Mouse (Mus musculus) fibroblast of lung, adult 2 months (primary cell): ENCODE measurements around the gene Gm4553.
"Not testable (repeated sequence)": the region's sequence is repeated elsewhere in the genome, so short reads cannot be mapped to it uniquely, and the experiment has no call there.

ENCODE experiments used
- DNase-seq: peaks from one replicate; pipeline ENCODE4 v3.0.0-alpha.2; 2011; ENCODE audit warnings: low read depth

Gene Gm4553

DNA sequence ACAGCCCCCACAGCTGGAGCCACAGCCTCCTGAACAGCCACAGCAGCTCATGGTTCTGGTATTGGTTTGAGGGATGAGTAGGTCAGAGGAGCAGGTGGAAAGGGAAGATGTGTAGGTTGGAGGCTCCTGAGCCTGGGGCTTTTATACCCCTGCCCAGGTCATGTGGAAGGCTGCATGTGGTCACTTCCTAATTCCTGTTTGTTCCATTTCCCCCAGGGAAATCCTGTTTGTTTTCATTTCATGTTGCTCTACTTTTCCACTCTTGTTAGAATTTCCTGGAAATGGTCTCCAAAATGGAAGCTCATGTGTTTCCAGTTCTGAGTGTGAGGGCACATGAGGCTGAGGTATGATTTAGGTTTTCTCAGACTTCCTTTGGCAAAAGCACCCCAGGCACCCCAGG, at the start of gene Gm4553:
TSS of gene Gm4553 (minus strand) at position 101 of the 400 bp plus-strand sequence.
- DNase-seq: not testable (repeated sequence)

DNA sequence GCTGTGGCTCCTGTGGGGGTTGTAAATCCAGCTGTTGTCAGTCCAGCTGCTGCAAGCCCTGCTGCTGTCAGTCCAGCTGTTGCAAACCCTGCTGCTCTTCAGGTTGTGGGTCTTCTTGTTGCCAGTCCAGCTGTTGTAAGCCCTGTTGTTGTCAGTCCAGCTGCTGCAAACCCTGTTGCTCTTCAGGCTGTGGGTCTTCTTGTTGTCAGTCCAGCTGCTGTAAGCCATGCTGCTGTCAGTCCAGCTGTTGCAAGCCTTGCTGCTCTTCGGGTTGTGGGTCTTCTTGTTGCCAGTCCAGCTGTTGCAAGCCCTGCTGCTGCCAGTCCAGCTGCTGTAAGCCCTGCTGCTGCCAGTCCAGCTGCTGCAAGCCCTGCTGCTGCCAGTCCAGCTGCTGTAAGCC, 46.6 kb upstream of the Gm4553 start:
- DNase-seq: not testable (repeated sequence)

DNA sequence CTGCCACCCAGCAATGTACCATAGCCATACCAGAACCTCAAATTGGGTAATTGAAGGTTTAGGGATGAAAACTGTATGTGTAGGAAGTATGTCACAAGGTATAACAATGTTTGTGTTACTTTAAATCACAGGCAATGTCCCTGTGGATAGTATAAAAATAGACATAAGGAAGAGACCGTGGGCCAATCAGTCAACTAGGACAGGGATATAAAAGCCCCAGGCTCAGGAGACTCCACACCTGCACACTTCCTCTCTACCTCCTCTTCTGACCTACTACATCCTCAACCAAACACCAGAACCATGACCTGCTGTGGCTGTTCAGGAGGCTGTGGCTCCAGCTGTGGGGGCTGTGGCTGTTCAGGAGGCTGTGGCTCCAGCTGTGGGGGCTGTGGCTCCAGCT, 46.0 kb upstream of the Gm4553 start, which contains the start of gene Gm7579:
TSS of gene Gm7579 (plus strand) at position 301 of the 400 bp plus-strand sequence.
- no peak for DNase-seq

DNA sequence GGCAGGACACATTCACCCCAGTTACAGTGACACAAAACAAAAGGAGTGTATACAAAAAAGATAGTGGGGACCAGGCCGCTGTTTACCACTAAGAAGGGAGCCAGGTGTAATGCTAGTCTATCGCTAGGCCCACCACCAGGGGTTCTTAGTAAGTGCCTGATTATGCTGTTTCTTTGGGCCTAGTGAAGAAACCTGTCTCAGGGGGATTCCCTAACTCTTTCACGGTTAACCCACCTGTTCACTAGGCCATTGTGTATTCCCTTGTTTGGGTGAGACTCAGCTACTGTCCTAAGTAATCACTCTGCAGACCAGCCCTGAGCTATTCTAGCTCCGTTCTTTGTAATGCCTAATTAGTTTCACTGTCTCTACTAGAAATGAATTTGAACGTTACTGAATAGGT, 41.4 kb upstream of the Gm4553 start:
- not testable (repeated sequence) for DNase-seq

DNA sequence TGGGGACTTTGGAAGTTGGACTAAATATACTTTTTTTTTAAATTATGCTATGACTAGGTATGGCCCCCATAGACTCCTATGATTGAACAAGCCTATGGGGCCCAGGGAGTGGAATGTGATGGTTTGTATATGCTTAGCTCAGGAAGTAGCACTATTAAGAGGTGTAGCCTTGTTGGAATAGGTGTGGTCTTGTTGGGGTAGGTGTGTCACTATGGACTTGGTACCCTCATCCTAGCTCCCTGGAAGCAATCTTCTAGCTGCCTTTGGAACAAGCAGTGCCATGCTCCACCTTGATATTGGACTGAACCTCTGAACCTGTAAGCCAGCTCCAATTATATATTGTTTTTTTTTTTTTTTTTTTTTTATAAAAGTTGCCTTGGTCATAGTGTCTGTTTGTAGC, 39.9 kb upstream of the Gm4553 start:
- DNase-seq: no peak

DNA sequence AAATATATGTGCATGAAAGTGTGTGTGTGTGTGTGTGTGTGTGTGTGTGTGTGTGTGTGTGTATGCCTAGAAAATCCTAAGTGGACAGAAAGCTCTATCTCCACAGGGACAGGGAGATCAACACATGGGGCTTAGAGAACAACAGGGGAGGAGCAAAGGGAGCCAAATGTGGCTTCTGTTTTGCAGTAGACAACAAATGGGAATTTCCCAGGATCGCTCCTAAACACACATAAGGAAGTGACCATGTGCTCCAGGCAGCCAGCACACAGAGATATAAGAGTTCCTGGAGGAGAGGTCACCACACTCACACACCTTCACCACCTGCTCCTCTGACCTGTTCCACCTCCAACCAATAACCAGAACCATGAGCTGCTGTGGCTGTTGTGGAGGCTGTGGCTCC, 35.5 kb upstream of the Gm4553 start, which contains the start of gene Krtap5-3:
TSS of gene Krtap5-3 (plus strand) at position 301 of the 400 bp plus-strand sequence.
- no peak for DNase-seq

DNA sequence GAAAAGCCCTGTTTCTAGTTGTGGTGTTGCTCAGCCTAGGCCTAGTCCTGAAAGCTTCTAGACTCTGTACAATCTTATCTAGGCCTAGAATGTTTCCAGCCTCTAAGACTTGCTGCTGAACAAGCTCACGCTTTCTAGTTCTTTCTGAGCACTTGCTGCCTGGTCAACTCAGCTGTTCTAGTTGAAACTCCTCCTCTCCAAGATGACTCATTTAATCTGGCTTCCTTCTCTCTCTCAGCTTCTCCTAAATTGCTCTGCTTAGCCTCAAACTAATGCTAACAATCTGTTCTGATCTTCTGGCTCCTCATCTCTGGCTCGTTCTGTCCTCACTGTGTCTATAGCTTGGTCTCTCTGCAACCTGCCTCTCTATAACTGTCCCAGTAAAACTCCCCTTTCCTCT, 33.2 kb upstream of the Gm4553 start:
- DNase-seq: no peak

DNA sequence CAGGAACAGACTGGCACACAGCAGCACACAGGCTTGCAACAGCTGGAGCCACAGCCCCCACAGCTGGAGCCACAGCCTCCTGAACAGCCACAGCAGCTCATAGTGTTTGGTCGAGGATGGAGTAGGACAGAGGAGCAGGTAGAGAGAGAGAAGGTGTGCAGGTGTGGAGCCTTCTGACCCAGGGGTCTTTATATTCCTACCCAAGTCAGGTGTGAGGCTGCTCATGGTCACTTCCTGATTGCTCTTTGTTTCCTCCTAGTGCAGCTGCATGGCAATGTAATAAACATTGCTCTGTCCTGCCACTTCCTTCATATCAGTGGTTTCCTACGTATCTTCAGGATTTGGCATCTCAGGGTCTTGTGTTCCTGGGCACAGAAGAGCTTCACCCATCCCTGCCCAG, 24.8 kb upstream of the Gm4553 start, which contains the start of gene Gm10153:
TSS of gene Gm10153 (minus strand) at position 101 of the 400 bp plus-strand sequence.
- DNase-seq: no peak

DNA sequence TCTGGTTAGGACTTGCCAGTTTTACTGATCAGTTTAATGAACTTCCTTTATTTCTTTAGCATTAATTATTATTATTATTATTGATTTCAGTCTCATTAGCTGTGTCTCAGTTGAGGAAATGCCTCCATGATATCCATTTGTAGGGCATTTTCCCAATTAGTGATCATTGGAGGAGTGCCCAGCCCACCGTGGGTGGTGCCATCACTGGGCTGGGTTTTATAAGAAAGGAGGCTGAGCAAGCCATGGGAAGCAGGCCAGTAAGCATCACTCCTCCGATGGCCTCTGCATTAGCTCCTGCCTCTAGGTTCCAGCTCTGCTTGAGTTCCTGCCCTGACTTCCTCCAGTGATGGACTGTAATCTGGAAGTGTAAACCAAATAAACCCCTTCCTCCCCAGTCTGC, 22.6 kb upstream of the Gm4553 start:
- DNase-seq: no peak

DNA sequence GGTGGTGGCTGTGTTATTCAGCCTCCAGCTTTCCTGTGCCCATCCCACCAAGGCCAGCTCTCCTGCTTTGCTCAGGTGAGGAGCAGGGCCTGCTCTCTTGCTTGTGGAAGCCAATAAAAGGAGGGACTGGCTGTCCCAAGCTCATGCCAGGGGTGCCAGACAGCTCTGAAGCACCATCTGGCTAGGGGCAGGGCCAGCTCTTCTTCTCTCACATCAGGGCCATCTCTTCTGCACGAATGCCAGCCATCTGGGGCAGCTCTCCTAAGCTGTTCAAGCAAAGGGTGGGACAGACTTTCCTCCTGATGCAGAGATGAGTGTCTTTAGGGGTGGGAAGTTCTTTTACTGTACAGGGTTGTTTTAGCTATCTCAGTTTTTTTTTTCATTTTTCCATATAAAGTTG, 15.5 kb upstream of the Gm4553 start:
- no peak for DNase-seq

DNA sequence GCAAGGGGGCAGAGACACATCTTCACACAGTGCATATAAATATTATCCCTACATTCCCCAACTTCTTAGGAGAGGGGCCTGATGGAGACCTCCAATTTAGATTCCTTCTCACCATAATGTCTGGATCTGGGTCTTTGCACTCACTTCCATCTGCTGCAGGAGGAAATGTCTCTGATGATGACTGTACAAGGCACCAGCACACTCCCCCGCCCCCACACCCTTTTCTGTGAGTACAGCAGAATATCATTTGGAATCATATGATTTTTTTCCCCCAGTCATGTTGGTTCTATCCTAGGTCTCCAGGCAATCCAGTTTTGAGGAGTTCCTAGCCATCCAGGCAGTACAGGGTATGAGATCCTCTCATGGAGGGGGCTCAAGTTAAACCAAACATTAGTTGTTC, 13.1 kb upstream of the Gm4553 start:
- DNase-seq: no peak

DNA sequence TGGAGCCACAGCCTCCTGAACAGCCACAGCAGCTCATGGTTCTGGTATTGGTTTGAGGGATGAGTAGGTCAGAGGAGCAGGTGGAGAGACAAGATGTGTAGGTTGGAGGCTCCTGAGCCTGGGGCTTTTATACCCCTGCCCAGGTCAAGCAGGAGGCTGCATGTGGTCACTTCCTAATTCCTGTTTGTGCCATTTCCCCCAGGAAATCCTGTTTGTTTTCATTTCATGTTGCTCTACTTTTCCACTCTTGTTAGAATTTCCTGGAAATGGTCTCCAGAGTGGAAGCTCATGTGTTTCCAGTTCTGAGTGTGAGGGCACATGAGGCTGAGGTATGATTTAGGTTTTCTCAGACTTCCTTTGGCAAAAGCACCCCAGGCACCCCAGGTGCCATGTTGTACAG, 10.4 kb upstream of the Gm4553 start, which contains the start of gene Krtap5-2:
TSS of gene Krtap5-2 (minus strand) at position 101 of the 400 bp plus-strand sequence.
- not testable (repeated sequence) for DNase-seq

DNA sequence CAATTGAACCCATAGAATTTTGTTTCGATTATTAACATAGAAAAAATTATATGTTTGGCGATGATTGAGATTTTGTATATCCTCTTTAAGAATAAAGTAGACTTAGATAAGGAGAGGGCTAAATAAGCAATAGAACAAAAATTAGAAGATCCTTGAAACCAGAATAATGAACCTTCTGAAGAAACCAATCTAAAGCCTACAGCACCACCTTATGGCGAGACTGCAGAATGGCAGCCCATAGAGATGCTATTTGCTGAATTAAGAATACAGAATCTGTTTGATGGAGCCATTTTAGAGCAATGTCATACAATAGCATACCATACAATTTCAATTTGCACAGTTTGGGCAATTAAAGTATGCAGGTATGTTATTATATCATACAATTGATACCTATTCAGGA, 4.3 kb upstream of the Gm4553 start:
- no peak for DNase-seq

DNA sequence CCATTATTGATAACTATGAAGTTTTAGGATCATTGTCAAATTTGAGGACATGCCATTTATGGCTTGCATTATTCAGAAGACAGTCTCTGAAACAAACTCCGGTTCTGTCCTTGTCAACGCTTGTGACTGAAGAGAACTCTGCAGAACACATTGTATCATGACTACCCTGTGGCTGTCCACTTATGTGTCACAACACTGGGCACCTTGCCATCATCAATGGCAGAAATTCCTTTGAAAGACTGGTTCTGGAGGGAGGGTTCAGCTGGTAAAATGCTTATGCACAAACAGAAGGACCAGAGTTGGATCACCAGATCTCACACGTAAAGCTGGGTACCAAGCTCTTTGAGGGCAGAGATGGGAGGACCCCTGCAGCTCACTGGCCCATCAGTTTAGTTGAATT, 6.2 kb downstream of the Gm4553 start:
- DNase-seq: no peak

DNA sequence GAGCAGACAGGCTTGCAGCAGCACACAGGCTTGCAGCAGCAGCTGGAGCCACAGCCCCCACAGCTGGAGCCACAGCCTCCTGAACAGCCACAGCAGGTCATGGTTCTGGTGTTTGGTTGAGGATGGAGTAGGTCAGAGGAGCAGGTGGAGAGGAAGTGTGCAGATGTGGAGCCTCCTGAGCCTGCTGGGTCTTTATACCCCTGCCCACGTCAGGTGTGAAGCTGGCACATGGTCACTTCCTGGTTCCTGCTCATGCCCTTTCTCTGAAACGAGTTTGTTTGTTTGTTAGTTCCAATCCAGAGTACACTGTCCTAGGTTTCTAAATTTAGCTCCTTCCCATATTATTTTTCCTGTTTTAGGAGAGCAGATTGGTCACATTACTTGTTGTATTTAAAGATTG, 8.5 kb downstream of the Gm4553 start, which contains the start of gene Gm29735:
TSS of gene Gm29735 (minus strand) at position 101 of the 400 bp plus-strand sequence.
- not testable (repeated sequence) for DNase-seq

DNA sequence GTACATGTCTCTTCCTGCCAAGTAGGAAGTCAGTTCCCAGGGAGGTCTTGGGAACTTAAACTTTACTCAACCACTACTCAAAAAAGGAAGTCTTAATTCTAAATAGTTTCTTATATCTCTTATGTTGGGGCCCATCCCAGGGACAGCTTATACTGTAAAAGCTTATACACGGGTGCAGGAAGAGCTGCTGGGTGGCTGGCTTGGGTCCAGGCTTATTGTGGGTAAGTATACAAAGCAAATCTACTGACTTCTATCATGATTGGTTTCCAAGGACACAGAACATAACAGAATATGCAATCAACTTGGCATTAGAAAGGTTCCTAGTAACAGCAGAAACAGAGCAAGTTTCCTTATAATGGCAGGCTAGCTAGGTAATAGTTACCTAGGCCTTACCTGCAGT, 10.2 kb downstream of the Gm4553 start:
- no peak for DNase-seq

DNA sequence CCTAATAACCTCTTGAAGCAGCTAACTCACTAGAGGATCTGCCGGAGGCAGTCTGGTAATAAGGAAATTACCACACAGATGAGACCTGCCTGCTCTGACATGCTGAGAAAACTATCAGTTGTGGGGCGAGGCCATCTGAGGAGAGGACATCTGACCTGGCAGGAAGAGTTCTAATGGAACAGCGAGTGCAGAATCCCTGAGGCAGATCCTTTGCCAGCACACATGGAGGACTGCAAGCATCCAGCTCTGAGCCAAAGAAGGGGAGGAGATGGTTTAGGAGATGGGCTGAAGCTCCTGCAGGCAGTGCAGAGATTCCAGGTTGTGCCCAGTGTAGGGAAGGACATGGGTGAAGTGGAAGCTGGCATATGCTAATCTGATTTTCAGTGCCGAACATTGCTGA, 13.3 kb downstream of the Gm4553 start:
- no peak for DNase-seq

DNA sequence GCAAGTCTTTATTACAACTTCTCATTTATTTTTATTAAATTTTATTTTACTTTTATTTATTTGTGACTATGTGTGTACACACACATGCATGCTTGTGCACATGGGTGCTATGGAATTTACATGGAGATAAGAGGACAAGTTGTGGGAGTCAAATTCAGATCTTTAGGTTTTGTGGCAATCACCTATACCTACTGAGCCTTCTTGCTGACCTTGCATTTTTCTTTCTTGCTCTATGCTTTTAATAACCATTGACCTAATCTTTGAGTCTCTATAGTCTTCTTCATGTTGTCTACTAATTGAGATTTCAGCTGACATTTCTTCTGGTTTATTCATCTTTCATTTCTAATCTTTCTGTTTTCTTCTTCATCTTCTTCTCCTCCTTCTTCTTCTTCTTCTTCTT, 16.9 kb downstream of the Gm4553 start:
- no peak for DNase-seq

DNA sequence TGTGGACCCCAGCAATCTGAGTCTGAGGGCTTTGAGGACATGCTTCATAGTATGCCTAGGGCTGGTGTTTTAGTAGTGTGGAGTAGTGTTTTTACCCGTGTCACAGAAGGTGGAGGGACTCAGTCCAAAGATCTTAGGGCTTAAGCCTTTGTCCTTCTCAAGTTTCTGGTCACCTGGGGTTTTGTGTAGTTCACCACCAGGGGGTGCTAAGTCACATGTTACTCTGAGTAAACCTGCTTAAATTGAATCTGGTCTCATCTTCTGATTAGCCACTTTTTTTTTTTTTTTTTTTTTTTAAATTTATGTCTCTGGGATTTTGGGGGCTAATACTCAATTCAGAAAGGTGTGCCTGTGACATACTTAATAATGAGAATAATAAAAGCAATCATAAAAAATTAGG, 19.5 kb downstream of the Gm4553 start:
- peak; percentile 3 for DNase-seq

DNA sequence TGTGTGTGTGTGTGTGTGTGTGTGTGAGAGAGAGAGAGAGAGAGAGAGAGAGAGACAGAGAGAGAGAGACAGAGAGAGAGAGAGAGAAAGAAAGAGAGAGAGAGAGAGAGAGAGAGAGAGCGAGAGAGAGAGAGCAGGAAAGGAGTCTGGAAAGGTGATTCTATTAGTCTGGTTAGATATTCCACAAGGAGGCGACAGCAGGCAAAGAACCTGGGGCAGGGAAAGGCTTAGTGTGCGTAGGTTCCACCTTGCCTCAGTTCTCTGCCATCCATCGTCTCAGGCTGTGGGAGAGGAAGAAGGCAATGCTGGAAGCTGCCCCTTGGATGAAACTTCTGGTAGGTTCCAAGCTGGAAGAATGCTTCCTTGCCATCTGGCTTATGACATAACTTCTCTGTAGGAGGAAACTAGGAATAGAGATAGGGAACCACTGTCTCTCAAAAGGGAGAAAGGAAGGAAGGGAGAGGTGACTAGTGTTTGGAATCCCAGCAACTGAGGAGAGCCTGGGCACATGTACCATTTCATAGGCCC, 20.1 kb downstream of the Gm4553 start:
- no peak for DNase-seq

DNA sequence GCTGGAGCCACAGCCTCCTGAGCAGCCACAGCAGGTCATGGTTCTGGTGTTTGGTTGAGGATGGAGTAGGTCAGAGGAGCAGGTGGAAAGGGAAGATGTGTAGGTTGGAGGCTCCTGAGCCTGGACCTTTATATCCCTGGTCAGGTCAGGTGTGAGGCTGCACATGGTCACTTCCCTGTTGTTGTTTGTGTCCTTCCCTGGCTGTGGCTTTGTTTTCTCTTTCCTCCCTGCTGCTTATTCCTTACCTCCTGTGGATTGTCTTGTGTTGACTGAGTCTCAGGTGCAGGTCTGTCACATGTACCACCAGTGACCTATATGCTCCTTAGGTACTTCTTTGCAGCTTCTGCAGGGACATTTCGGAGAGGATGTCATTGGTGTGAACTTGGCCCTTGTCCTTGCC, 21.0 kb downstream of the Gm4553 start, which contains the start of gene Gm45337:
TSS of gene Gm45337 (minus strand) at position 101 of the 400 bp plus-strand sequence.
- no peak for DNase-seq

DNA sequence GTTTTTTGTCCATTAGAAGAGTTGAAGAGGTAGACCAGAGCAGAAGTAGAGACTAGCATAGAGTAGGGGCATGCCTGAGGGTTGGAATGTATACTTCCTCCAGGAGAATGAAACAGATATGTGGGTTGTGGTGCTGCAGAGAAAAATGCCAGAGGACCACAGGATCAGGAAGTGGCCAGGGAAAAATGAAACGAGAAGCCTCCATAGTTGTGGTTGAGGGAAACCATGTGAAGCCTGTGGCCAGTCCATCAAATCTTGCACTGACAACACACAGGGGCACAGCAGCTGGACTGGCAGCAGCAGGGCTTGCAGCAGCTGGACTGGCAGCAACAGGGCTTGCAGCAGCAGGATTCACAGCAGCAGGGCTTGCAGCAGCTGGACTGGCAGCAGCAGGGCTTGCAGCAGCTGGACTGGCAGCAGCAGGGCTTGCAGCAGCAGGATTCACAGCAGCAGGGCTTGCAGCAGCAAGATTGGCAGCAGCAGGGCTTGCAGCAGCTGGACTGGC, 22.0 kb downstream of the Gm4553 start:
- not testable (repeated sequence) for DNase-seq

DNA sequence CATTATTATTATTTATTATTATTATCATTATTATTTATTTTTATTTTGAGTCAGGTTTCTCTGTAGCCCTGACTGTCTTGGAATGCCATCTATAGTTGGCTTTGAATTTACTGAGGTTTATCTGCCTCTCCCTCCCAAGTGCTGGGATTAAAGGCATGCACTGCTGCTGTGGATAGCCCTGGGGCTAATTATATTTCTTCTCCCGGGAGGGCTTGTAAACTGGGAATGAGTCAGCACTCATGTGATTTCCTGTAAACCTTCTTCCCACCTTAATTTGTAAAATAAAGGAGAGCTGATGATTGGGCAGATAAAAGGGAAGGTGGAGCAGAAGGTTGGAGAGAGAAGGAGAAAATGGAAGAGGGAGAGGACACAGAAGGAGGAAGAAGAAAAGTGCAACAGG, 24.8 kb downstream of the Gm4553 start:
- no peak for DNase-seq

DNA sequence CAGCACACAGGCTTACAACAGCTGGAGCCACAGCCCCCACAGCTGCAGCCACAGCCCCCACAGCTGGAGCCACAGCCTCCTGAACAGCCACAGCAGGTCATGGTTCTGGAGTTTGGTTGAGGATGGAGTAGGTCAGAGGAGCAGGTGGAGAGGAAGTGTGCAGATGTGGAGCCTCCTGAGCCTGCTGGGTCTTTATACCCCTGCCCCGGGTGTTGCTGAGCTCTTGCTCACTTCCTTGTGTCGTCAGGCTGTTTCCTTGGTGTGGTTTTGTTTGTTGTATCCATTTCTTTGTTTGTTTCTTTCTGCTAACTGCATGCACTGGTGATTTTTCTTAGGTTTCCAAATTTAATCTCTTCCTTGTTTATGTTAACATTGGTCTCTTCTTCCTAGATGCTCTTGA, 29.6 kb downstream of the Gm4553 start, which contains the start of gene Gm39115:
TSS of gene Gm39115 (minus strand) at position 101 of the 400 bp plus-strand sequence.
- DNase-seq: not testable (repeated sequence)
